Mouse (Mus musculus): ENCODE data around the gene Palm3.

- TF ChIP-seq POLR2A (IDR thresholded peaks at IDR 0.05; ENCODE audit: borderline replicate concordance, extremely low read depth, low read depth, low read length) (no peak), CTCF (IDR thresholded peaks at IDR 0.05; ENCODE audit: insufficient read depth, low read length) (no peak)
These were observed 44.3 kb downstream of the Palm3 start for GRCm38 (mm10) chr8:84065457-84066072.
